Mouse (Mus musculus) spleen, postnatal 4 days (tissue): ENCODE data around the gene Acap2.

ENCODE experiments used
- DNase-seq, 2 experiments: peaks; one replicate each; pipeline ENCODE4 v3.0.0; 2022; ENCODE audit warnings: low spot score in 2 of 2

Acap2 gene

GRCm38 (mm10) chr16:31081891-31082290 lies 119.2 kb downstream of the Acap2 start:
- peak in 1 of 2 experiments; percentile 10 for DNase-seq

GRCm38 (mm10) chr16:31081125-31081664 lies 119.8 kb downstream of the Acap2 start, which contains the start of gene Xxylt1:
TSS of gene Xxylt1 (minus strand) at chr16:31081432.
- peak; percentile 90 to 94 for DNase-seq

- peak; percentile 48 to 75 for DNase-seq
Measured at GRCm38 (mm10) chr16:31080573-31081051, 120.4 kb downstream of the Acap2 start.

- DNase-seq: peak in 1 of 2 experiments; percentile 6
Measured at GRCm38 (mm10) chr16:31077396-31077795, 123.6 kb downstream of the Acap2 start.

- peak in 1 of 2 experiments; percentile 8 for DNase-seq
Measured at GRCm38 (mm10) chr16:31076436-31076835, 124.6 kb downstream of the Acap2 start.

DNA sequence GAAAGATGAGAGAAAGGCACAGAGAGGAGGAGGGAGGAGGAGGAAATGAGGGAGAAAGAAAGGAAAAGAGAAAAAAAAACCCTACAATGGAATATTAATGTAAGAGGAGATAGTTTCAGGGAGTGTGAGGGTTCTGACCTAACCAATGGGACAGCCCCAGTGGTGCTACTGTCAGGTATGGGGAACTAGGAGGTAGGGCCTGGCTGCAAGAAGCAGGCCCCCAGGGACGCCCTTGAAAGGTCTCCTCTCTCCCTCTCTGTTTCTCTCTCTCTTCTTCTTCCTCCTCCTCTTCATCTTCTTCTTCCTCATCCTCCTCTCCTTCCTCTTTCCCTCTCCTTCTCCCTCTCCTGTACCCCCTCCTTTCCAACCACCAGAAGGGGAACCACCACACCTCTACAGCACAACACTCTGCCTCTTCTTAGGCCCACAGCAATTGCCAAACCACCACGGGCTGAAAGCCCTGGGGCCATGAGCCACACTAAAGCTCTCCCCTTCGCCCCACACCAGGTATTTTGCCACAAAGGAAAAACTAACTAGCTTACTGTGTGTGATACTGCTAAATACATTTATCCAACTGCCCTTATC lies 126.6 kb downstream of the Acap2 start:
- DNase-seq: no peak

GRCm38 (mm10) chr16:31071731-31072130 lies 129.3 kb downstream of the Acap2 start:
- peak in 1 of 2 experiments; percentile 51 for DNase-seq

GRCm38 (mm10) chr16:31070358-31071133 lies 130.5 kb downstream of the Acap2 start:
- DNase-seq: peak; percentile 77 to 95

DNA sequence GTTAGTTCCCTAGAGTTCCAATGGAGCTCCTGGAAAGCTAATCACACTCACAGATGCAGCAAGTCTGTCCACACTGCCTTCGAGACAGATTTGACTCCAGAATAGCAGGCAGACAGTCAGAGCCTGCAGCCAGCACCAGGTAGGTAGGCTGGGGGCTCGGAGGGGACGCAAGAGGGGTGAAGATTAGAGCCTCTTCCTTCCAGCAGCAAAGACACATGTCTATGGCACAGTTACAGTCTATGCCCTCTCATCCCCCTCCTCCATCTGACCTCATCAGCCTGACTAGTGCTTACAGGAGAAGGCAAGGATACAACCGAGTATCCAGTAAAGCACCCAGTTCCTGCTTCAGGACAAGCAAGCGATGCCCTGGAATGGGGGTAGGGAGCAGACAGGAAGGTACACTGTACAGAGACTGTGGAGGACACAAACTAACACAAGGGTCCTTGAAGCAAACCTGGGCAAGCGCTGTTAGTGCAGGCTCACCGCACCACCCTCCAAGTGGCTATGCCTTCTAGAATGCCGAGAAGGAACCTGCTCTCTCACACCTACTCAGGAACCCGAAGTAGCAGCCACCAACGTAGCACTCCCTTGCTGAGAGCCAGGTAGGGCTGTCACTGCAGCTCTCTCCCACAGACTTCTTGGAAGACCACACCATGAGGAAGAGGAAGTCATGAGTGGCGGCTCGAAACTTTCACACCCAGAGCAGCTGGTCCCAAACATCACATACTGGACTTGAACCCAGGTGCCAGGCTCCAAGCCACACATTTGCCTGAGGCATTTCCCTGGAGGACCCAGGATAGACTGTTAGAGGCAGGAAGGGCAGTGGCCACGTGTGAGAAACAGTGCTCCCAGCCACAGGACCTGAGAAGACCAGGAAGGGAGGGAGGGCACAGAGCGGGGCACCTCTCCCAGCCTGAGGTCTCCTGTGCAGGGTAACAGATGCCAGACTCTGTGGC lies 131.6 kb downstream of the Acap2 start:
- peak in 1 of 2 experiments; percentile 61 for DNase-seq

- no peak for DNase-seq
Measured at GRCm38 (mm10) chr16:31068280-31068679, 132.8 kb downstream of the Acap2 start.

DNA sequence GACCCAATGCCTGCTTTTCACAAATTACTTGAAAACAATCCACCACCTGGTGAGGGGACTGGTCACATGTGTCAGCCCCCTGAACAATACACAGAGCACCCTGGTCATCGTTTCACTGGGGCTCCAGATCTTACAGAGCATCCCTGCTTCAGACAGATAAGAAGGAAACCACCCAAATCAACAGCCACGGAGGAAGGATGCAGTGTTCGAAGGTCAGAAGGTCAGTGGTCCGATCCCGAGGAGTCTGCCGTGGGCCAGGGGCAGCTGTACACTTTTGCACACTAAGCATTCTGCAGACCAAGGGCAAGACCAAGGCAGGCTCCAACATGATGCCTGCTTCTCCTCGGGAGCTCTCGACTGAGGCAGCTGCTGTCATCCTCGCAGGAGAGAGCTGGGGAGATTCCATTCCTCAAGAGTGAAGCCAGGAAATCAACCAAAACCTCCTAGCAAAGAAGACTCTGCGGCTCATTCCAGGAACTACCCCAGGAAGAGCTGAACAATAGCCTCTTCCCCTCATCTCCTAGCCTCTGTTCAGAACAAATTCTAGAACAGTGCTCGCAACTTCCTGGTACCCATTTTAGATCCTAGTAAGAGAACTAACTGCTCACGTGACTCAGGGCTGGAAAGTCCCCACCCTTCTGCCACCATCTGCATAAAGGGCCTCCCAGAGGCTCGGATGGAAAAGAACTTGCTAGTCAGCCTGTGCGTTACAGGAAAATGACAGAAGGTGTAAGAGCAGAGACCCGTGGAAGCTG lies 134.5 kb downstream of the Acap2 start:
- DNase-seq: peak; percentile 43 to 60

- no peak for DNase-seq
Measured at GRCm38 (mm10) chr16:31064782-31065181, 136.3 kb downstream of the Acap2 start.

GRCm38 (mm10) chr16:31062918-31063317 lies 138.1 kb downstream of the Acap2 start:
- DNase-seq: no peak

DNA sequence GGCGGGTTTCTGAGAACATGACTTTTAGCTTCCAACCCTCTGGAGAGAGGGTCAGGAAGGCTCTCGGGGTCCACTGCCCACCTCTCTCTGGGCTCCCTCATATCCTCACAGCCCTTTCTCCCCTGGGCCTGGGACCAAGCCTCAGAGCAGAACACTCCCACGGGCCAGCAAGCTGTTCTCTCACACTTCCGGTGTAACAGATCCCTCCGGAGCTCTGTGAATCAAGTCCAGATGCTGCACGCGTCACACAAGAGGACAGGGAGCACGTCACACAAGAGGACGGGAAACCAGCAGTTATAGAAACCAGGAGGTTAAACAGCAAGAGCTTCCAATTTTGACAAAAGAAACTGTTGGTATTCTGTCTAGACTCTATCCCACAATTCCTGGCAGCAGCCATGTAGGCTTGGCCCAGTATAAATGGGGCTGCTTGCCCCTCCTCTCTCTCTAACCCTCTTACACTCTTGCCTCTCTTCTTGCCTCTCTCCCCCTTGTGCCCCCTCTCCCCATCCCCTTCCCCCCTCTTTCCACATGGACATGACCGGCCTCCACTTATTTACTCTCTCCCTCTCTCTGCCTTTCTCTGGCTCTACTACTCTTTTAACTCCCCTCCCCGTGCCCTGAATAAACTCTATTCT lies 139.7 kb downstream of the Acap2 start:
- no peak for DNase-seq

DNA sequence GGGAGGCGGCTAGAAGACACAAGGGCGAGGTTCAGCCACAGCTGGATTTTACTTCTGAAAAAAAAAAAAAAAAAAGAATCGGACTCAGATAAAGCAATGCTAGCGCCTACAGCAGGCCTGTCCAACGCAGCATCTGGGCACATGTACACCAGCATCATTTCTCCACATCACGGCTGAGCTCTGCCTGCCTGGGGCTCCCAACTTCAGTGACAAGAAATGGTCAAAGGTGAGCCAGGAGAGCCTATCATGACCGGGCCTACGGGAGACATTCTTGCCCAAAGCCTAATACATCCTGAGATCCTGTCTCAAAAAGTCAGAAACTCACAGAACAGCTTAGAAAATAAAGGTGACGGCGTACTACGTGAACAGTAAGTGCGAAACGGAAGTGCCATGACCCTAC lies 140.3 kb downstream of the Acap2 start:
- DNase-seq: no peak

- no peak for DNase-seq
Measured at GRCm38 (mm10) chr16:31060226-31060625, 140.8 kb downstream of the Acap2 start.

- DNase-seq: peak in 1 of 2 experiments; percentile 52
Measured at GRCm38 (mm10) chr16:31059730-31060129, 141.3 kb downstream of the Acap2 start.

DNA sequence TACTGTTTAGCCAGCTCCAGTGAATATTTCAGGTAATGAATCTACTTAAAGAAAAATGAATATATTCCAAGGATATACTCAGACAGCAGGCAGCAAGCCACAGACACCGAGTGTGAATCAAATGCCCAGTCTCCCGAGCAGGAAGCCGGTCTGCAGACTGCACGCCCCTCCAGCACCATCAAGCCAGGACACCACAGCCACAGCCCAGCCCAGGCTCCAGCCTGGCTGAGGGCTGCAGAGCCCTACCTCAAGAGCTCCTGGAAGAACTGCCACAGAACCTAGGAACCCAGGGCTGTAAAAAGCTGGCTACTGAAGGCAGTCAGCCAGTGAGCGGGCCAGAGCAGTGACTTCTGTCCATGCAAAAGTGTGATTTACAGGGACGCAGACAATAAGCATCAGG lies 148.2 kb downstream of the Acap2 start:
- DNase-seq: no peak

GRCm38 (mm10) chr16:31052177-31052726 lies 148.8 kb downstream of the Acap2 start:
- DNase-seq: no peak

DNA sequence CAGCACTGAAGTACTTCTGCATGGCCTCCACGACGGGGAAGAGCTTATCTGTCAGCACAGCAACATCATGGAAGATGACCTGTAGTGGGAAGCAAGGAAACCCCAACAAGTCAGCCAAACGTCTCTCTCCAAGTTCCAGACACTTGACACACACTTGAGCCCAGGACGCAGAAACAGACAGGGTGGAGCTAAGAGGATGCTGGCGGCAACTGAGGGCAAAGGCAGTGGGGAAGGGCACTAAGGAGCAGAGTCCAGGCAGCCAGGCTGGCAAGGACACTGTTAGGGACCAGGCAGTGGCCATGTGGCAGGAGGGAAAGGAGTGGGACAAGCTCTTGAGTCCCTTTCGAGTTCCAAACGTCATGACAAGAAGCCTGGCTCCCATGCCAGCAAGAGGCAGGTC lies 150.3 kb downstream of the Acap2 start:
- DNase-seq: no peak
